Comparison of ENCODE assay signal across 18 mouse cellular contexts in genomic region chr9:72008634-72009033, GRCm38 (mm10).
"Had no signal": no experiment of that assay in that cellular context is flagged by ENCODE, and none has a peak within 500 bp of the region (broad histone marks: within the 10 kb centered on the region; RNA-seq: fewer than 3 reads in every experiment).

No protein-coding gene starts in this region.

- H3K27me3 ChIP-seq: kidney, embryonic 15.5 days; liver, embryonic 13.5 days; neural tube, embryonic 12.5 days; neural tube, embryonic 15.5 days had no signal

- H3K4me2 ChIP-seq: kidney, embryonic 15.5 days; liver, embryonic 13.5 days; lung, embryonic 14.5 days; midbrain, embryonic 11.5 days; neural tube, embryonic 12.5 days; neural tube, embryonic 15.5 days had no signal

- H3K27ac ChIP-seq: kidney, embryonic 15.5 days; left cerebral cortex, adult 2 months; liver, embryonic 13.5 days; neural tube, embryonic 12.5 days; neural tube, embryonic 15.5 days; stomach, postnatal 0 days had no signal

- DNase-seq: kidney, adult 8-10 months; kidney, postnatal 10 days; kidney, postnatal 36 days; layer of hippocampus, postnatal 36 days; liver, embryonic 13.5 days; lung, embryonic 14.5 days; midbrain, embryonic 14.5 days; right cerebral cortex, adult 18-20 months; right cerebral cortex, postnatal 14 days; right cerebral cortex, postnatal 4 days; thymus, postnatal 25 days had no signal

- H3K9ac ChIP-seq: kidney, embryonic 15.5 days; liver, embryonic 13.5 days; lung, embryonic 14.5 days; neural tube, embryonic 12.5 days; neural tube, embryonic 15.5 days had no signal

- H3K36me3 ChIP-seq: kidney, embryonic 15.5 days; liver, embryonic 13.5 days; neural tube, embryonic 12.5 days; neural tube, embryonic 15.5 days had no signal

- H3K4me1 ChIP-seq: kidney, embryonic 15.5 days; neural tube, embryonic 12.5 days had no signal

- H3K9me3 ChIP-seq: kidney, embryonic 15.5 days; liver, embryonic 13.5 days; neural tube, embryonic 12.5 days; neural tube, embryonic 15.5 days had no signal

- ATAC-seq: intestine, postnatal 0 days had no signal

- H3K4me3 ChIP-seq: kidney, embryonic 15.5 days; left cerebral cortex, adult 2 months; liver, embryonic 13.5 days; neural tube, embryonic 12.5 days; neural tube, embryonic 15.5 days had no signal
